Mouse (Mus musculus): Measurements from ENCODE around the gene Amotl2.

The Amotl2 gene

GRCm38 (mm10) chr9:102716481-102717163 is at the start of gene Amotl2:
Amotl2 (plus strand) TSS chr9:102716672.
- DNase-seq (ENCODE audit: low spot score), result no peak

- no peak for DNase-seq (ENCODE audit: low spot score)
These were observed 48.4 kb upstream of the Amotl2 start for GRCm38 (mm10) chr9:102668115-102668514.

DNA sequence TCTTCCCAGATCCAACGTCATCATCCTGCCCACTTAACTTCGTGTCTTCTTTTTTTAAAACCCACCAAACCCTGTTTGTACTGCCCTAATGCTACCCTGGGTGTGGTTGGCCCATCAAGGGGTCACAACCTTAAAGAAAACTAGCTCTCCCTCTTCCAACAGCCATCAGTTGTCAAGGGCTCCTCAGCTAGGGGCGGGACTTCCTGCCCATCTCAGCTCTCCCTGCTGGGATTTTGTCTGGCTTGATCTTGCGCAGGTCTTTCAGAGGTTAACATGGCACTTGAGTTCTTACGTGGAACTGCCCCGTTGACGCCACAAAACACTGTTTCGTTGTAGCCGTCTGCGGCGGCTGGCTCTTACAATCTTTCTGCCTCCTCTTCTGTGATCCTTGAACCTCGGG is 47.6 kb upstream of the Amotl2 start:
- no peak for DNase-seq (ENCODE audit: low spot score)

- DNase-seq (ENCODE audit: low spot score), result no peak
These were observed 43.1 kb upstream of the Amotl2 start for GRCm38 (mm10) chr9:102673381-102673780.

DNA sequence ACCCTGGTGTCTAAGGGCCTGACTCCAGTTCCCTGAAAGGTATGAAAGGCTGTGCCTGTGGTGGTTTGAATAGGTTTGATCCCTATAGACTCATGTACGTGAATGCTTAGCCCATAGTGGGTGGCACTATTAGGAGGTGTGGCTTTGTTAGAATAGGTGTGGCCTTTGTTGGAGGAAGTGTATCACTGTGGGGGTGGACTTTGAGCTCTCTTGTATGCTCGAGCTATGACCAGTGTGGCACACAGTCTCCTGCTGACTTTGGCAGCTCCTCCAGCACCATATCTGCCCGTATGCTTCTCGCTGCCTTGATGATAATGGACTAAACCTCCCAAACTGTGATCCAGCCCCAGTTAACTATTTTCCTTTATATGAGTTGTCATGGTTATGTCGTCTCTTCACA is 40.5 kb upstream of the Amotl2 start:
- DNase-seq (ENCODE audit: low spot score), result no peak

GRCm38 (mm10) chr9:102681470-102681869 is 35.0 kb upstream of the Amotl2 start:
- DNase-seq (ENCODE audit: low spot score), result no peak

DNA sequence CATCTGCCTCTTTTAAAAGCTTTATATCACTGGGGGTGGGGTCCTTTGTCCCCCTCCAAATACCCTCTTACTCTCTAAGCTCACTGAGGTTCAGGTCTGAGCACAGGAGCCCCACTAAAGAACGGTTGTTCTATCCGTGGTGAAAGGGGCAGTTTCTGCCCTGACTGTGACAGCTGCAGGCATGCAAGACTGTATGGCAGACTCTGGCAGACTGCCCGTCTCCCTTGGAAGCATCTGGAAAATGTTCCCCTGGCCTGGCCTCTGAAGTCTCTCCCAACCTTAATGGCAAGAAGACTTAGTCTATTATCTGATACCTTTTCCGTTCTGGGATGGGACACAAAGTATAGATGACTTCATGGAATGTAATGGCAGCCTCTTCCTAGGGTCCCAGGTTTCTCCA is 28.5 kb upstream of the Amotl2 start:
- no peak for DNase-seq (ENCODE audit: low spot score)

DNA sequence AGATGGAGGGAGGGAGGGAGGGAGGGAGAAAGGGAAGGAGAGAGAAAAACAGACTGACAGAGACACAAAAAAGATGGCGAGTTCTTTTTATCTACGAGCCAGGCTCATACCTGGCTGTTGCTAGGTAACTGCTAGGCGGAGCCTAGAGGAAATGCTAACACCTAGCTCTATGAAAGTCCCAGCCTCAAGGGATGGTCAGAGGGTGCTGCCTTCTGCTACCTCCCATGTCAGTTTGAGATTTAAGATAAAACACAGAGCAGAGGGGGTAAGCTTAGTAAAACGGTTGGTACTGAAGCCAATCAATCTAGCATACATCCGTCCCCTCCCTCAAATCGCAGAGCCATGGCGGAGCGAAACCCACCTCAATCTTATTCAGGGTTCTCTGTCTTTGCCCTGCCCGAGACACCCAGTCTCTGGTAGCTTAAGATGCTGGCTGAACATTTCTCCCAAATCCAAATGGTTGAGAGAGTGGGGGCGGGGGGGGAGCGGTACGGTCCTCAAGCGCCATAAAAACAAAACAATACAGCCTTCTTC is 27.0 kb upstream of the Amotl2 start:
- no peak for DNase-seq (ENCODE audit: low spot score)

DNA sequence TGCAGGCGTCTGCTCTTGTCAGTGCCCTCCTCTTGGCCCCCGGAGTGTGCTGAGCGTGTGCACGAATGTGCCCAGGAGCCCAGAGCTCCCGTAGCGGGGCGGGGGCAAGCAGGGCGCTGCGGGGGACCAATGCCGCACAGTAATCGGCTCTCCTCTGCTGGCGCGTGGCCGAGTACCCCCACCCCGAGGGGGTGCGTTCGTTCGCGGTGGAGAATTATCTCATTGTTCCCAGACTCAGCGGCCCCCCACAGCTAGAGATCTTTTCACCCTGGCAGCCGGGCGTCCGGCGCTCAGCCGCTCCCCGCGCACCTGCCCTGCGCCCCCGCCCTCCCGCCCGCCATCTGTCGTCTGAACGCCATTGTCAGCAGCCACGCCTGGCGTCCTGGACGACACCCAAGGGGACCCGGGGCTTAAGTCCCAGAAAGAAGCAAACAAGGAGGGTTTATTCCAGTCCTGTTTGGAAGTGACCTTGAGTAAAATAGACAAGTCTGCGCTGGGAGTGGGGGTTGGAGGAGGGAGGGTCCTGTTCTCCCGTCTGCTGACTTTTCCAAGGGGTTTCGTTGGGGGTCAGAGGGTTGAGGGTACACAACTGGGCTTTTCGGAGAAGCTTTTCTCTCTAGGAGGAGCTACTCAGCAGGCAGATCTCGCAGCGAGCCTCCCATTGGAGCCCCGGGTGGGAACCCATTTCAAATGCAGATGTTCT is 26.4 kb upstream of the Amotl2 start:
- no peak for DNase-seq (ENCODE audit: low spot score)

- no peak for DNase-seq (ENCODE audit: low spot score)
These were observed 25.6 kb upstream of the Amotl2 start for GRCm38 (mm10) chr9:102690891-102691290.

GRCm38 (mm10) chr9:102692564-102693475 is 23.7 kb upstream of the Amotl2 start:
- DNase-seq (ENCODE audit: low spot score), result no peak

DNA sequence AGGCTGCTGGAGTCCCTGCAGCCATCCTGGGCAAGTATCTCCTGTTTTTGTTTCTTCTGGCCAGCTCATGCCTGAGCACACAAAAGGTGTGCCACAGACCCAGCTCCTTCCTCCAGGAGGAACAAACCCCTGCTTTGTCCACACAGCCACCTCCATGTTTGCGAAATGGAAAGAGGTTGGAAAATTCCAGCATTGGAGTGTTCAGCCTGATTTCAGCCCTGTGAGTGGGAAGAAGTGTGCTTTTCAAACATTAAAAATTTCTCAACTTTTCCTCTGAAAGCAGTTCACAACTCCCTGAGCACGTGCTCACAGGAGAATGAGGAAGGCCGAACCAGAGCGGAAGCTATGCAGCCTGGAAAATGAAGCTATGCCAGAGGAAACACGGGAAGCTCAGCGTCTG is 15.4 kb upstream of the Amotl2 start:
- DNase-seq (ENCODE audit: low spot score), result no peak

- DNase-seq (ENCODE audit: low spot score), result peak; percentile 25
These were observed 6.9 kb upstream of the Amotl2 start for GRCm38 (mm10) chr9:102709504-102710135.

GRCm38 (mm10) chr9:102710520-102710919 is 6.0 kb upstream of the Amotl2 start:
- DNase-seq (ENCODE audit: low spot score), result no peak

GRCm38 (mm10) chr9:102713797-102714196 is 2.7 kb upstream of the Amotl2 start:
- DNase-seq (ENCODE audit: low spot score), result peak; percentile 50

GRCm38 (mm10) chr9:102714893-102715505 is 1.5 kb upstream of the Amotl2 start:
- DNase-seq (ENCODE audit: low spot score), result peak; percentile 25

DNA sequence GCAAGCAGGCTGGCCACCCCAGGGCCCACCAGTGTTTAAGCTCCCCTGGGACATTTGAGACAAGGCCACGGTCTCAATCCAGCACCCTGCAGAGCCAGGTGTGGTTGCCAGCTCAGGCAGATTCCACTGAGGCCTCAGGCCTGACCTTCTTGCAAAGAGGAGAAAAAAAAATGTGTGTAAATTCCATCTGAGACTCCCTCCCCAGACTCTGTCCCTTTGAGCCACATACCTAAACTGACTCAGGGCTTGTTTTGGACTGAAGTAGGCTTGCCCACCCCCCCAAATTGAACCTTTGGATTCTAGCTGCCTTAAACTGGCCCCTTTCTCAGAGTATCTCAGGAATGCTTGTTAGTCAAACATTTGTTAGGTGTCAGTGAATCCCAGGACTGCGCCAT is 969 bp upstream of the Amotl2 start:
- no peak for DNase-seq (ENCODE audit: low spot score)

- DNase-seq (ENCODE audit: low spot score), result peak; percentile 84
These were observed 853 bp downstream of the Amotl2 start for GRCm38 (mm10) chr9:102717164-102717885.

GRCm38 (mm10) chr9:102717886-102718643 is 1.6 kb downstream of the Amotl2 start:
- peak; percentile 76 for DNase-seq (ENCODE audit: low spot score)

DNA sequence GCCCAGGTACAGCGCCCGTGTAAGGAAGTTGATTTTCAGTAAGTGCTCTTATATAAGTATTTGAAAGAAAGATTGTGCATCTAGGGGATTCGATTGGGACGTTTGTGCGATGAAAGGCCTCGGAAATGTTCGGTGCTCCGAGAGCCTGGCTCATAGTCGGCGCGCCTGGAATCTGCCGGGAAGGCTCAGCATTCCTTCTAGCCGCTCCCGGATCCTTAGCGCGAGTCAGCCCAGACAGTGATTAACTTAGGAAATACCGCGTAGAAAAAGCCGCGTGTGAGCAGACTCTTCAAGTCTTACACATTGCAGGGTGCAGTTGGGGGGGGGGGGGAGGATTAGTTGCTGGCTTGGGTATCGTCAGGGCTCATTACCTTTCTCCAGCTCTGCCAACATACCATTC is 2.2 kb downstream of the Amotl2 start:
- no peak for DNase-seq (ENCODE audit: low spot score)

Data from urinary bladder, postnatal 25 days (tissue).